Mouse (Mus musculus) neural tube, embryonic 10.5 days (tissue): ENCODE measurements around the gene Hspa12b.

ENCODE experiments used
- DNase-seq: peaks from one replicate; pipeline ENCODE4 v3.0.0-alpha.2; 2017; ENCODE audit warnings: low spot score; ENCODE audit errors: extremely low spot score

Gene Hspa12b

DNA sequence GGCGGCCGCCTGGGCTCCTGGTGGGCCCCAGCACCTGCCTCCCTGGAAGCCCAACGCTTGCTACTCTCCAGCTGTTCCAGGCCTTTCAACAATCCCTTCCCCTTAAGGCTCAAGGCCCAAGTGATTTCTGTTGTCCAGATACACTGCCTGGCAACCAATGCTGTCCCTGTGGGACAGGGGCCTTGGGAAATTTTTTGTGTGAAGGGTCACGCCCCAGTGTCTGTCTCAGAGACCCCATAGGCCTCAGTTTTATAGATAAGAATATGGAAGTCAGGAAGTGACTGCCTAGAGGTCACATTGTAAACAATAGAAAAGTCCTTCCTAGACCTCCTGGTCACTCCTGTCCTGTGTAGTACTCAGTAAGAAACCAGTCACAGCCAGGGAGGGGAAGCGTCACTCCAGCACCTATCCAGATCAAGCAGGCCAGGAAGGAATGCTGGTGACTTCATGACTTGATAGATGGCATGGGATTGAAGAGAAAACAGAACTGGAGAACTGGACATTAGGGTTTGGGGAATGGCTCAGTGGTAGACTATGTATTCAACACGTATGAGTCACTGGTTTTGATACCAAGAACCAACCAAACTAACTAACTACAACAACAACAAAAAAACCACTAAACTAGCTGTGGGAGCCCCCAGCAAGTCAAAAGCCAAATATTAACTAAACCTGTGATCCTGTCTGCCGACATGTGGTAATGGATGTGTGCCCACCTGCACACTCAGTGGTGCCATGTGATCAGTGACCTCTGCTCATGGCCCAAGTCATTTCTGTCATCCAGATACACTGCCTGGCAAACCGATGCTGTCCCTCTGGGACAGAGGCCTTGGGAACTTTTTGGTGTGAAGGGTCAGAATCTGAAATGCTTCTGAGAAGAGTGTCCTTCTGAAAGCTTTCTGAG is 21.5 kb downstream of the Hspa12b start:
- no peak for DNase-seq

DNA sequence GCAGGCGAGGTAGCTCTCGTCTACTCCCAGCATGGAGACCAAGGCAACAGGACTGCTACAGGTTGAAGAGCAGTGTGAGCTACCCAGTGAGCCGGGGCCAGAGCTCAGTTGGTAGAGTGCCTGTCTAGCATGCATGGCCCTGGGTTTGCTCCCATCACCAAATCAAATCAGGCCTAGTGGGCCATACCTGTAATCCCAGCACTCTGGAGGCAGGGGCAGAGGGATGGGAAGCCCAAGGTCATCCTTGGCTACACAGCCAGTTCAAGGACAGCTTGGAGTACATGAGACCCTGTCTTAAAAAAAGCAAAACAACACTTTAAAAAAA is 22.1 kb downstream of the Hspa12b start:
- no peak for DNase-seq

- no peak for DNase-seq
These were observed 25.2 kb downstream of the Hspa12b start for GRCm38 (mm10) chr2:131152166-131152730.

DNA sequence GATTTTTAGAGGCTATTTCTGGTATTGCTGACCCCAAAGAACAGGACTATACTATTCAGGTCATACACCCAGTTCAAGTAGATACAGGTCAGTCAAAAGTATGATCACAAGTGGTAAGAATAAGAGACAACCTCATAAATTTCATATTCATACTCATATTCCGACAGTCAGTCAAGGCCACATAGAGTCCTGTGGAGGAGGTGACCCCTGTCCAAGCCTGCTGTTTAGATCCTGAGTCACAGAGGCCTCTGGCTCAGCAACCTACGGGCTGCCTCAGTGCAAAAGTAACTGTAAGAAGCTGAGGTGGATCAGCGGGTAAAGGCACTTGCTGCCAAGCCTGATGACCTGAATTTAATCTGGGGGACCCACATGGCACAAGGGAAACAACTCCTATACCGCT is 27.0 kb downstream of the Hspa12b start:
- DNase-seq: no peak

DNA sequence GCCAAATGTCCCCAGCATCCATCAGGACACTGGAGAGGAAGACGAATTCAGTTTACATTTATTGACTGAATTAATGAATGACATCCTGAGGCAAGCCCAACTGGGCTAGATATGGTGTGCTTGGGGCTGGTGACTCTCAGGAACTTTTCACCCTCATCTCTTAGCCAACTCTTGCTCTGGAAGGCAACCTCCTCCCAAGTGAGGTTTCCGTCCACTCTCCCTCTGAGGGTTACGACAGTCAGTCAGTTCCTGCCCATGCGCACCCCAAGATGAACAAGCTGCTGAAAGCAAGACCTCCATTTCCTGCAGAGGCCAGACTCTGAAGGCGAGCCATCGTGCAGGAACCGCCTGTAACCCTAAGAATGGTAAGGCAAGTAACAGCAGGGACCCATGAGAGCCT is 29.9 kb downstream of the Hspa12b start:
- no peak for DNase-seq

GRCm38 (mm10) chr2:131159491-131159910 is 32.4 kb downstream of the Hspa12b start:
- no peak for DNase-seq

- DNase-seq: peak; percentile 92
These were observed 33.0 kb downstream of the Hspa12b start, which contains the start of gene 1700037H04Rik for GRCm38 (mm10) chr2:131159938-131160581. Gene 1700037H04Rik, minus strand, starts transcription at chr2:131160081.

DNA sequence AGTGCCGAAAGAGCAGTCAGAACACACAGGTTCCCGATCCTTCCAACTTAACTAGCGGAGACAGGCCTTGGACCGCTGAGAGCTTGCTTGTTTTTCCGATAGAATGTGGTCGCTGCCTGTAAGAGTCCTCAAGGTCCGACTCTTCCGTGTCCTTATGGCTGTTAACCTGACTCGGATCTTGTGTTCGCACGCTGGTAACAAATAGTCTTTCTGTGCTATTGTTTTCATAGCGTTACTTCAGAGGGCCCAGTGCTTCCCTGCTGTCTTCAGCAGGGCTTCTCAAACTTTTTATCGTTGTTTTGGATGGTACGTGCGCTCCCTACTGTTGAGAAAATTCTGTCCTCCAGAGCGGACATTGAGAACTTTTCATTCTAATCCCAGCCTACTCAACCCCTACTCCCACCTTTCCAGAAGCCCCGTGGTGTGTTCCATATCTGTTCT is 33.6 kb downstream of the Hspa12b start:
- no peak for DNase-seq

DNA sequence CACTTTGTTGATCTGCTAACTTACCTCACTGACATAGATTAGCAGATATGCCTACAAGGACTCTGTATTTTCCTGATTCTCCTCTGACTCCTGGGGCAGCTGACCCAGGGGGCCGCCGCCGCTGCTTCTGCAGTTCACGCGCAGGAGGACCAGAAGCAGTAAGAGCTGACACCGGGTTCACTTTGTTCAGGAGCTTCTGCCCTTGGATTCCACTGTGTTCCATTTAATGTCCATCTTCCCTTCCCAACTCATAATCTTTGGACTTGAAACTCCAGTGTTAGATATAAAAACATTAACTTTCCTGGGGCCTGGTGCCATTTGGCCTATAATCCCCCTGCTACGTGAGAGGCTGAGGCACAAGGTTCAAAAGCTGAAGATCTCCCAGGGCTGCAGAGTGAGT is 36.8 kb downstream of the Hspa12b start:
- no peak for DNase-seq

DNA sequence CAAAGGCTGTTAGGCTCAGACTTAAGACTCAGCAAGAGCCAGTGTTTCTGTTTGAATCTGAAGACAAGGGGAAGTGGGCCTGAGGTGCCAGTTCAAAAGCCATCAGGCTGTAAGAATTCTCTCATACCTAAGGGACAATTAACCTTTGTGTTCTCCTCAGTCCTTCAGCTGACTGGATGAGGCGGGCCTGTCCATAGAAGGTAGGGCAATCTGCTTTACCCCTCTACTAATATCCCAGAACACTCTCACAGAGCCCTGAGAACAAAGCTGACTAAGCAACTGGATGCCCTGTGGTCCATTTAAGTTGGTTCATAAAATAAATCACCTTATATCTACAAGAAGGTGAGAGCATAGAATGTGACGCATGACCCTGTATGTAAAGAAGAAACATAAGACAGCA is 39.1 kb downstream of the Hspa12b start:
- no peak for DNase-seq

DNA sequence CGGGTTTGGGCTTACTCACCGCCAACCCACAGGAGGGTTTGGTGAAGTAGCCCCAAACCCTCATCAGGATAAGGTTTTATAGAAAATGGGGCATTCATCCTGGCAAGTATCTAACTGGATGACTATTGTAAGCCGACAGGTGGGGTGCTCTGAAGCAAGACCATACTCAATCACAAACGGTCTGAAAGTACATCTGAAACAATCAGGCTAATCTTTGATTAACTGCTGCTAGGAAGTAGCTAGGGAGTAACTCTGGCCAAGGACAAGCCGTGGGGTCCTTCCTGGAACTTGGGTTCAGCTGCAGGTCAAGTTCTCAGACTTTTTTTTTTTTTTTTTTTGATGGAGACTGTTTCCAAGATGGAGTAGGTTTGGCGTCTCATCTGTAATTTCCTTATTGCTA is 40.9 kb downstream of the Hspa12b start:
- no peak for DNase-seq

GRCm38 (mm10) chr2:131168914-131169313 is 41.8 kb downstream of the Hspa12b start:
- no peak for DNase-seq

DNA sequence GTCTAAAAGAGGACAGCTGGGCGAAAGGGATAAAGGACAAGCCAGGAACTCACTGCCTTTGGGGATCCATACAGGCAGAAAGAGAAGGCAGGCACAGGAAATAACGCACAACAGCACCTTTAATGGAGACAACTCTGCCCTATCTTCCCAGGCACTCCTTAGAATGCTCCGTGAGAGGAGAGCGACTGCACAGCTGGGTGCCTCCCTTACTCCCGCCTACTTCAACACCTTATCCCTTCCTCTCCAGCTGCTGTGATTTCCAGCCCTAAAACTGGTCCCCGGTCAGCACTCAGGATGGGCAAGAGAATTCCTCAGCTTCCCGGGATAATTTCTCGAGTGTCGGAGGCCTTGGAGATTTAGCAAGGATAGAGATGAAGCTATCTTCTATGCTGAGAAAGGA is 43.9 kb downstream of the Hspa12b start:
- DNase-seq: no peak

- DNase-seq: peak; percentile 29
These were observed 44.5 kb downstream of the Hspa12b start for GRCm38 (mm10) chr2:131171401-131172104.

GRCm38 (mm10) chr2:131172322-131172721 is 45.2 kb downstream of the Hspa12b start:
- DNase-seq: no peak

GRCm38 (mm10) chr2:131174700-131175099 is 47.6 kb downstream of the Hspa12b start:
- DNase-seq: peak; percentile 59

DNA sequence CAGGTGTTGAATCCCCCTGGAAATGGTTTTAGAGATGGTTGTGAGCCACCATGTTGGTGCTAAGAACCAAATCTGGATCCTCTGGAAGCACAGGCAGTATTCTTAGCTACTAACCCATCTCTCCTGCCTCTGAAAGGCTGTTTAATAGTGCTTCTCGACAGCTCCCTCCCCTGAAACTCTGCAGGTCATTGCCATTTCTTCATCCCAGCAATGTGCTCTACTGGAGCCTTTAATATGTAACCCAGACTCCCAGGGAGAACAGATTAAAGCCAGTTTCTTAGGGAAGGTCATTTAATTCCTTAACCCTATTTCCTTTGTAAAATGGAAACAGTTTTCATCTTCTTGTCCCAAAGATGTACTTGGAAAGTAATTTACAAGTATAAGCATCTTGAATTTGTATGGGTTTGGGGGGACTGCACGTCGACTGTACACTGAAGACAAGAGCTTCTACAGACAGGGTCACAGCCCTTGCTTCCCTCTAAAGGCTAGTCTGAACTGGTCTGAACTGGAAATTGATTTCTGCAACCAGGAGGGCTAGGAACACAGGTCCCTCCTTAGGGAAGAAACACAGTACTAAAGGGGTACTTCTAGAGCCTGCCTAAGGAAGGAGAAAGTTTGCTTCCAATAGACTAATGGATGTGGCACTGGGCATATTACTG is 48.3 kb downstream of the Hspa12b start:
- DNase-seq: no peak

- DNase-seq: no peak
These were observed 48.8 kb downstream of the Hspa12b start for GRCm38 (mm10) chr2:131175945-131176309.

- no peak for DNase-seq
These were observed 49.4 kb downstream of the Hspa12b start for GRCm38 (mm10) chr2:131176491-131176890.

DNA sequence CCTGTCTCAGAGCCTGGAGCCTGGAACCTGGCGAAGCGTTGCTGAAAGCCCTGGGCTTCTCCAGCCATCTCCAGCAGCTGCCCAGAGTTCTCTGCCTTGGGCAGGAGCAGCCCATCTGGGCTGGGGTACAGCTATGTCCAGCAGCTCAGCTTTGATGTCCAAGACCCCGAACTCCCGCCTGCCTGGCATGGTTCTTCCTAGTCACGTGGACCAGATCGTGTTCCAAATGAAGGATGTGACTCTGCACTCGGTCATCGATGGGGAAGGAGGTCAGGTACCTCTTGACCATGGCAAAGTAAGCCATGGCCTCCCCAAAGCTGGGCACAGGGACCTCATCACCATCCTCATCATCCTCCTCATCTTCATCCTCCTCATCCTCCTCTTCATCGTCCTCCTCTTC is 50.9 kb downstream of the Hspa12b start:
- no peak for DNase-seq

GRCm38 (mm10) chr2:131178828-131179245 is 51.8 kb downstream of the Hspa12b start:
- DNase-seq: peak; percentile 53
